Mouse (Mus musculus) ES-E14 (cell line): Measurements from ENCODE around the gene Cnst.

ENCODE experiments used
- CHD2 ChIP-seq: IDR thresholded peaks from 2 replicates; pipeline ENCODE4 v1.6.1; 2014; ENCODE audit warnings: mild to moderate bottlenecking, low read depth, low read length, inconsistent platforms
- HCFC1 ChIP-seq: IDR thresholded peaks from 2 replicates; pipeline ENCODE4 v1.6.1; 2012; ENCODE audit warnings: low read length, inconsistent platforms, borderline replicate concordance; ENCODE audit not compliant: insufficient read depth
- MAFK ChIP-seq: IDR thresholded peaks from 2 replicates; pipeline ENCODE4 v1.6.1; 2014; ENCODE audit warnings: mild to moderate bottlenecking, low read depth, low read length, inconsistent platforms; ENCODE audit not compliant: insufficient read depth
- ZC3H11A ChIP-seq: IDR thresholded peaks from 2 replicates; pipeline ENCODE4 v1.6.1; 2012; ENCODE audit warnings: low read depth, mild to moderate bottlenecking, inconsistent platforms, low read length, borderline replicate concordance
- ZNF384 ChIP-seq: IDR thresholded peaks from 2 replicates; pipeline ENCODE4 v1.6.1; 2012; ENCODE audit warnings: low read depth, low read length, inconsistent platforms

DNA sequence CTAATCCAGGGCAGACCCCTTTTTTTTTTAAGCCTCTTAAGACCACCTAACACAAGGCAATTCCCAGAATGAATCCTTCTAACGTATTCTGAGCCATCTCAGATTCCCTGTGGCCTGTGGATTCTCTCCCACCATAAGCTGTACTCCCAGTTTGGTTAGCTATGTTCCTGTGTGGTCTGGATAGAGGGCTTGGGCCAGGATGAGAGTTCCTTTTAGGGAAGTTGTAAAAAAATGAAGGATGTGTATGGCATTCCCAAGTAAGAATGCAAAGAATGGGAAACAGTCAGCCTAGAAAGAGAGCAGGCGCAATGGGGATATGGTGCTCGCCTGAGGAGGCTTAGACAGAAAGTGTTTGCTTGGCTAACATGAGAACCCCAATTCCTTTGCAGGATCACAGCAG, 46.9 kb upstream of the Cnst start:
- no peak for TF ChIP-seq CHD2
- TF ChIP-seq MAFK, result no peak
- no peak for TF ChIP-seq ZNF384
- TF ChIP-seq HCFC1, result no peak
- no peak for TF ChIP-seq ZC3H11A
